Mouse (Mus musculus) thymus, adult 2 months (tissue): ENCODE results near the gene Clec9a. TPM values are rescaled to one million over a fixed set of nuclear protein-coding genes. Genes with fewer than 3 reads are reported as not detected.

Experiments
- DNase-seq: peaks from one replicate; pipeline ENCODE4 v3.0.0; 2021
- H3K27ac ChIP-seq: fragments of 200-500 bp; 2 replicates; pipeline ENCODE4 v1.5.1; 2012; ENCODE audit warnings: low read length, control low read depth; ENCODE audit not compliant: control insufficient read depth, insufficient read depth
- H3K27me3 ChIP-seq: fragments of 200-500 bp; 2 replicates; pipeline ENCODE4 v1.6.1; 2012; ENCODE audit warnings: mild to moderate bottlenecking, low read length, moderate library complexity, mixed read lengths; ENCODE audit not compliant: control insufficient read depth, insufficient read depth
- H3K36me3 ChIP-seq: fragments of 200-500 bp; 2 replicates; pipeline ENCODE4 v1.6.1; 2012; ENCODE audit warnings: mild to moderate bottlenecking, low read length, moderate library complexity; ENCODE audit not compliant: control insufficient read depth, insufficient read depth
- H3K4me1 ChIP-seq: fragments of 200-500 bp; replicated peaks from 2 replicates; pipeline ENCODE4 v1.6.1; 2012; ENCODE audit warnings: low read length; ENCODE audit not compliant: control insufficient read depth, insufficient read depth
- H3K4me3 ChIP-seq: fragments of 200-500 bp; 2 replicates; pipeline ENCODE4 v1.5.1; 2012; ENCODE audit warnings: mild to moderate bottlenecking, low read length, control low read depth, moderate library complexity; ENCODE audit not compliant: control insufficient read depth, insufficient read depth
- CTCF ChIP-seq: fragments of 200-500 bp; IDR thresholded peaks from 2 replicates; pipeline ENCODE4 v1.5.1; 2012; ENCODE audit warnings: mild to moderate bottlenecking, control low read depth, low read length, moderate library complexity, borderline replicate concordance; ENCODE audit not compliant: control insufficient read depth, poor library complexity, insufficient read depth; ENCODE audit errors: extremely low read depth
- POLR2A ChIP-seq: fragments of 200-500 bp; IDR thresholded peaks from 2 replicates; pipeline ENCODE4 v1.6.1; 2012; ENCODE audit warnings: mild to moderate bottlenecking, low read length, control low read depth, moderate library complexity; ENCODE audit not compliant: control insufficient read depth, poor library complexity, insufficient read depth; ENCODE audit errors: extremely low read depth
- WGBS: fragments of 180-500 bp; shearing (Covaris S2); methylation state at CpG from one replicate; pipeline ENCODE4 v1.1.7; 2018; 5-methylcytosine and 5-hydroxymethylcytosine counted together
- polyA plus RNA-seq: library from polyadenylated mRNA; depleted of rRNA; stranded (reverse); fragments of >200 nt; gene quantifications from 2 replicates; pipeline ENCODE4 v1.2.3, GENCODE M21; 2012

The Clec9a gene
- polyA plus RNA-seq, 1 experiment: 4.6 TPM

DNA sequence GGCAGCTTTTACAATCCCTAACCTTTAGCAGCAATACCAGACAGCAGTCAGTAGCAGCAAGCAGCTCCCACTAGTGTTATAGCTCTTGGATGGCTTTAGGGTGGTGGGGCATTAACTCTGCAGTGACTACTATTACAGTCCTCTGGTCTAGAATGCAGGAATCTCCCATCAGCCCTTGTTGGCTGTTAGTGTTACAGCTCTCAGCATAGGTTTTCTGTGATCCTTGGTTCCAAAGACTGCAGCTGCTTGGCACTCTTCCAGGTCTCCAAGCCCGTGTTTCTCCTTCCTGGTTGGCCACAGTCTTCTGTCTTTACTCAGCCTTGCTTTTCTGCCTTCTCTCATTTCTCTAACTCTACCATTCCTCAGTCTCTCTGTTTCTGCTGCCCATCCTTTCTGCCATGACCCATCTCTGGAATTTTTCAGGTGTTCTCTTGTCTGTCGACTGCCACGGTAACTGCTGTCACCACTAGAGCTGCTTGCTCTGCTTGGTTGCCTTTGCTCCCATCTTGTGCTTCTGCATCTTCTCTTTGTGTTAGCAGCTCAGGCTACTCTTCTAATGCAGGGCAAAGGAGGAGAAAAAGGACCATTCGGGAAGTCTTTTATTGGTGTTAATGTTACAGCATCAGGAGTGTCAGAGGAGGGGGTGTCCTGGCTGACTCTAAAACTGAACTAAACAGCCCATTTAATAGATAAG is 14.5 kb downstream of the Clec9a start:
- H3K27me3 ChIP-seq: no peaks in the 10 kb centered on the region
- DNase-seq: no peak
- H3K4me3 ChIP-seq: no peak overlapping the region
- H3K4me1 ChIP-seq: no peaks in the 10 kb centered on the region
- H3K27ac ChIP-seq: no peak overlapping the region
- TF ChIP-seq CTCF (no peak), POLR2A (no peak)
- 74% methylated on average over 4 of the region's 4 CpGs for WGBS
- H3K36me3 ChIP-seq: no peaks in the 10 kb centered on the region

DNA sequence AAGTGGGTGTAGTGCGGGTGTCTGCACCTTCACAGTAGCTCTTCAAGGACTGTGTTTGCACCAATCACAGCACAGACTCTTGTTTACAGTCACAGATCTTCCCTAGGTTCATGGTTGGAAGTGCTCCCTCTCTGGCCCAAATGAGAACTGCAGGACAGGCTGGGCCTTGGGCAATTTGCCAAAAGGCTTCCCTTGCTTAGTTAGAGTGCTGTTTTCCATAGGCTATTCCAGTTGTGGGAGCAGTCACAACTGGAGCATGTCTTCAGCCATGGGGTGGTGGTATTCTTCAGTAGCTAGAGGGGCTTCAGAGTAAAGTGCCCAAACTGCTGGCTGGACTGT is 15.0 kb downstream of the Clec9a start:
- 56% methylated on average over 1 of the region's 1 CpGs for WGBS
- Histone ChIP-seq H3K4me1 (no peaks in the 10 kb centered on the region), H3K36me3 (no peaks in the 10 kb centered on the region), H3K27me3 (no peaks in the 10 kb centered on the region), H3K4me3 (no peak overlapping the region), H3K27ac (no peak overlapping the region)
- TF ChIP-seq CTCF (no peak), POLR2A (no peak)
- DNase-seq: peak; percentile 67

DNA sequence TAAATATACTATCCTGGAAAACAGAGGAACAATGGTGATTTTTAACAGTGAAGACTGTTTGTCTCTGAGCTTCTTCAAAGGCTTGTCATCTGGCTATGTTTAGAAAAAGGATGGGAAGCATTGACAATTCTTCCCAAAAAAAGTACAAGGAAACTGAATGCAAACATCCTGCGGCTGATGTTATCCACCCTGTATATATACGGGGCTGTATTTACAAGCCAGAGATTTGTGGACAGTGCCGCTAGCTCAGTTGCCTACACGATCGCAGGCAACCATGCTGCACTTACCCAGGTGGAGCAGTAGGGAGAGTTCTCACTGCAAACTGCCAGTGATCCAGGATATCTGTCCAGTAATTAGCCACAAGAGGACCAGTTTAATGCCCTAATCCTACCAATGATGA is 16.6 kb downstream of the Clec9a start:
- H3K36me3 ChIP-seq: no peaks in the 10 kb centered on the region
- WGBS: 93% methylated on average over 5 of the region's 5 CpGs
- DNase-seq: no peak
- H3K4me1 ChIP-seq: no peaks in the 10 kb centered on the region
- H3K4me3 ChIP-seq: no peak overlapping the region
- H3K27ac ChIP-seq: no peak overlapping the region
- TF ChIP-seq CTCF: no peak
- TF ChIP-seq POLR2A: no peak
- H3K27me3 ChIP-seq: no peaks in the 10 kb centered on the region

DNA sequence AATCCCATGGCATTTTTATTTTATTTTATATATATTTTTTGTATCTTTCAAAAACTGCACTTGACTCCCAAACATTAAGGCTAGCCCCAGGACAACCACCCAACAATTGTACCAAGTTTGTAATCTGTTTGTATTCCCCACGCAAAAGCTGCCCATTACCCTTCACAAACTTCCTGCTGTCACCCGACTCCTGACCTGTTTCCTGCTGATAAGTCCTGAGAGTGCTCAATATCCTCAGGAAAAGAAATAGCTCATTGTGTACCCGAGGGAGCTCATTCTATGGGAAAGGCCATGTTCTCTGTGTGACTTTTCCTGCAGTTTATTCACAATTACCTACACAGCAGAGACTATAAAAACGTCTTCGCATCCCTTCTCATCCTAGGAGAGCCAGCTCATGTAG is 17.1 kb downstream of the Clec9a start:
- TF ChIP-seq CTCF (no peak), POLR2A (no peak)
- H3K27ac ChIP-seq: no peak overlapping the region
- 58% methylated on average over 5 of the region's 5 CpGs for WGBS
- H3K27me3 ChIP-seq: no peaks in the 10 kb centered on the region
- H3K36me3 ChIP-seq: no peaks in the 10 kb centered on the region
- no peak overlapping the region for H3K4me3 ChIP-seq
- DNase-seq: no peak
- no peaks in the 10 kb centered on the region for H3K4me1 ChIP-seq

DNA sequence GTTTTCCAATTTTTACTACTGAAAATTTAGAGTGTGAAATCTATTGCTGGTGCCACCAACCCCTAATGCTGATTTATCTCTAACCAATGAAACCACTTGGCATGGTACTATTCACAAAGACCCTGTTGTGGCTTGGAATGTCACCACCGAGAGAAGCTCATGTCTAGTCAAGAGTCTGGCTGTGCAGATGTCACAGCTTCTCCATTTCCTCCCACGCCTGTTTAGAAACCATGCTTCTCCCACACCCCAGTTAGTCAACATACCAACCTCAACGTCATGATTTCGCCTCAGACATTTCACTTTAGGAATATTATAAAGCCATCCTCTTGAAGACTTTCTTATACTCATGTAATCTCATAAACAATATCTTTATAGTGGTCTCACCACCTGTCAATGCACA is 18.6 kb downstream of the Clec9a start:
- Histone ChIP-seq H3K4me3 (no peak overlapping the region), H3K27me3 (no peaks in the 10 kb centered on the region), H3K36me3 (no peaks in the 10 kb centered on the region), H3K27ac (no peak overlapping the region), H3K4me1 (no peaks in the 10 kb centered on the region)
- no peak for DNase-seq
- TF ChIP-seq POLR2A: no peak
- no peak for TF ChIP-seq CTCF
- 27% methylated on average over 4 of the region's 4 CpGs for WGBS

DNA sequence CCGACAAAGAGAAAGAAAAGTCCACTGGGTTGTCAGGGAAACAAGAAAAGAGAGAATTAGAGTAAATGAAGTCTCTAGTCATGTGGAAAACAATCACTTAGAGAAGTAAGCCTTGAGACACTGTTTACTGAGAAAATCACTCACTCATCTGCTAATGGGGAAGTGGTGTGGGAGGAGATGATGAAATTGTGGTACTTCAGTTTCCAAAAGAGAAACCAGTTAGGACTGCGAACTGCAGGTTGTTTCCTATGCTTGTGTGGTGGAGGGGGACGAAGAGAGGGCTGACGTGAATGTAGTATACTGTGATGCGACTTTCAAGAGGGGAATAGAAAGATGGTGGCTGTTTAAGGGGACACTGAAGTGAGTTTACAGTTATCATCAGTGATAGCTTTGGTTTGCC is 25.6 kb downstream of the Clec9a start:
- Histone ChIP-seq H3K27ac (no peak overlapping the region), H3K36me3 (no peaks in the 10 kb centered on the region), H3K27me3 (no peaks in the 10 kb centered on the region), H3K4me3 (no peak overlapping the region), H3K4me1 (no peaks in the 10 kb centered on the region)
- WGBS: 16% methylated on average over 5 of the region's 5 CpGs
- TF ChIP-seq CTCF (no peak), POLR2A (no peak)
- DNase-seq: no peak

DNA sequence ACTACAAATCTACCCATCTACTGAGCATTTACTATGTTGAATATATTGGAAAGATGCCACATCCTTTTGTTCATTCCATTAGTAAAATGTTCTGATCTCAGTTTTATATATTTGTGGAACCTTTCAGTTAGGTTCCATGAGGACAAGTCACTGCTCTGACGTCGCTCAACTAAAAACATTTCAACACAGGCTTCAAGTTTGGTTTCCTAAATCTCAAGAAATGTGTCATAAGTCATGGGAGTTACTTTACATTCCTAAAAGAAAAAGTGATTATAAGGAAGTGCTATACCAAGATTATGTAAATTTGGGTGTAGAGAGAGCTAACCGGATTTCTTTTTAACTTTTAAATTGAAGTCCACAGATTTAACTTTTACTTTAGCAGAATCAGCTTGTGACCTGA is 27.4 kb downstream of the Clec9a start:
- DNase-seq: no peak
- no peaks in the 10 kb centered on the region for H3K4me1 ChIP-seq
- no peak overlapping the region for H3K27ac ChIP-seq
- H3K36me3 ChIP-seq: no peaks in the 10 kb centered on the region
- H3K4me3 ChIP-seq: no peak overlapping the region
- TF ChIP-seq CTCF (no peak), POLR2A (no peak)
- no peaks in the 10 kb centered on the region for H3K27me3 ChIP-seq
- WGBS: 97% methylated on average over 3 of the region's 3 CpGs
